Mouse (Mus musculus) kidney, embryonic 15.5 days (tissue): ENCODE measurements around the gene Slc25a38. TPM values are rescaled to one million over a fixed set of nuclear protein-coding genes. Genes with fewer than 3 reads are reported as not detected.

Experiments used
- ATAC-seq: fragments of 200-750 bp; cut with Nextera tagmentation; replicated peaks from 2 replicates; pipeline ENCODE4 v1.8.0; 2017; ENCODE audit warnings: moderate TSS enrichment; ENCODE audit not compliant: low FRiP score
- H3K27ac ChIP-seq: fragments of 300-500 bp; sonication (generic); 2 replicates; pipeline ENCODE4 v1.5.1; 2015; ENCODE audit warnings: mild to moderate bottlenecking, inconsistent platforms
- H3K27me3 ChIP-seq: fragments of 300-500 bp; sonication (generic); 2 replicates; pipeline ENCODE4 v1.6.1; 2015; ENCODE audit warnings: inconsistent platforms
- H3K36me3 ChIP-seq: fragments of 300-500 bp; sonication (generic); 2 replicates; pipeline ENCODE4 v1.6.1; 2015; ENCODE audit warnings: inconsistent platforms
- H3K4me1 ChIP-seq: fragments of 300-500 bp; sonication (generic); 2 replicates; pipeline ENCODE4 v1.6.1; 2015; ENCODE audit warnings: inconsistent platforms
- H3K4me2 ChIP-seq: fragments of 300-500 bp; sonication (generic); 2 replicates; pipeline ENCODE4 v1.6.1; 2015; ENCODE audit warnings: moderate library complexity, mild to moderate bottlenecking, inconsistent platforms
- H3K4me3 ChIP-seq: fragments of 300-500 bp; sonication (generic); replicated peaks from 2 replicates; pipeline ENCODE4 v1.5.1; 2015; ENCODE audit warnings: mild to moderate bottlenecking, inconsistent platforms
- H3K9ac ChIP-seq: fragments of 300-500 bp; sonication (generic); 2 replicates; pipeline ENCODE4 v1.6.1; 2015; ENCODE audit warnings: mild to moderate bottlenecking, inconsistent platforms
- H3K9me3 ChIP-seq: fragments of 300-500 bp; sonication (generic); replicated peaks from 2 replicates; pipeline ENCODE4 v1.6.1; 2016; ENCODE audit warnings: inconsistent platforms
- WGBS: fragments of 180-500 bp; shearing (Covaris S2); methylation state at CpG from one replicate; pipeline ENCODE4 v1.1.7; 2015; ENCODE audit warnings: mixed read lengths; 5-methylcytosine and 5-hydroxymethylcytosine counted together
- polyA plus RNA-seq: library from polyadenylated mRNA; unstranded; fragments of >200 nt; fragmentation: Nextera tagmentation; extraction: Ambion mirVana; gene quantifications from 2 replicates; pipeline ENCODE4 v1.2.1, GENCODE M21; 2015

The Slc25a38 gene
- polyA plus RNA-seq, 1 experiment from 2014 or later = 37.1 TPM

GRCm38 (mm10) chr9:120151906-120152399, 41.8 kb downstream of the Slc25a38 start:
- no peak for ATAC-seq

GRCm38 (mm10) chr9:120158047-120158446, 47.9 kb downstream of the Slc25a38 start:
- no peaks in the 10 kb centered on the region for H3K36me3 ChIP-seq
- ATAC-seq = peak; percentile 70; the same call in 1 of the 2 replicates
- no peak overlapping the region for H3K27ac ChIP-seq
- no peak overlapping the region for H3K4me2 ChIP-seq
- H3K4me3 ChIP-seq = no peak overlapping the region
- H3K9ac ChIP-seq = no peak overlapping the region
- whole genome bisulfite sequencing = 37% methylated on average over 4 of the region's 4 CpGs
- no peaks in the 10 kb centered on the region for H3K27me3 ChIP-seq
- H3K9me3 ChIP-seq = no peaks in the 10 kb centered on the region
- no peaks in the 10 kb centered on the region for H3K4me1 ChIP-seq

More at GRCm38 (mm10) chr9:120151906-120152399, 41.8 kb downstream of the Slc25a38 start:
- no peak overlapping the region for H3K4me3 ChIP-seq
- no peaks in the 10 kb centered on the region for H3K4me1 ChIP-seq
- H3K27me3 ChIP-seq = no peaks in the 10 kb centered on the region
- no peak overlapping the region for H3K27ac ChIP-seq
- H3K4me2 ChIP-seq = no peak overlapping the region
- WGBS = 78% methylated on average over 12 of the region's 12 CpGs
- no peaks in the 10 kb centered on the region for H3K36me3 ChIP-seq
- no peak overlapping the region for H3K9ac ChIP-seq
- H3K9me3 ChIP-seq = no peaks in the 10 kb centered on the region

- H3K9ac ChIP-seq = no peak overlapping the region
- H3K9me3 ChIP-seq = no peaks in the 10 kb centered on the region
- WGBS = 87% methylated on average over 16 of the region's 16 CpGs
- no peaks in the 10 kb centered on the region for H3K27me3 ChIP-seq
- H3K4me1 ChIP-seq = no peaks in the 10 kb centered on the region
- H3K4me3 ChIP-seq = no peak overlapping the region
- no peaks in the 10 kb centered on the region for H3K36me3 ChIP-seq
- H3K27ac ChIP-seq = no peak overlapping the region
- no peak overlapping the region for H3K4me2 ChIP-seq
- ATAC-seq = no peak
Observed at GRCm38 (mm10) chr9:120163862-120164261, 53.7 kb downstream of the Slc25a38 start.

- no peak for ATAC-seq
- no peak overlapping the region for H3K4me2 ChIP-seq
- WGBS = 70% methylated on average over 11 of the region's 11 CpGs
Observed at GRCm38 (mm10) chr9:120167826-120168225, 57.7 kb downstream of the Slc25a38 start.

GRCm38 (mm10) chr9:120171295-120171694, 61.1 kb downstream of the Slc25a38 start:
- Histone ChIP-seq H3K4me2 (no peak overlapping the region), H3K4me1 (no peaks in the 10 kb centered on the region), H3K4me3 (no peak overlapping the region), H3K9me3 (no peaks in the 10 kb centered on the region), H3K36me3 (no peaks in the 10 kb centered on the region), H3K27ac (no peak overlapping the region), H3K9ac (no peak overlapping the region), H3K27me3 (0 out of 2 replicates have a peak, but pooled peaks cover 6% of the 10 kb centered on the region)
- WGBS = 49% methylated on average over 5 of the region's 5 CpGs
- ATAC-seq = no peak

More at GRCm38 (mm10) chr9:120167826-120168225, 57.7 kb downstream of the Slc25a38 start:
- no peaks in the 10 kb centered on the region for H3K36me3 ChIP-seq
- H3K4me1 ChIP-seq = no peaks in the 10 kb centered on the region
- H3K9me3 ChIP-seq = no peaks in the 10 kb centered on the region
- H3K27me3 ChIP-seq = 0 out of 2 replicates have a peak, but pooled peaks cover 6% of the 10 kb centered on the region
- no peak overlapping the region for H3K27ac ChIP-seq
- no peak overlapping the region for H3K4me3 ChIP-seq
- H3K9ac ChIP-seq = no peak overlapping the region

Other genes starting within 250 kb of the Slc25a38 start
- 51.9 and 53.6 TPM in 2 replicates for gene Wdr48, start 215.5 kb upstream of the Slc25a38 start, polyA plus RNA-seq
- gene Gorasp1, start 172.8 kb upstream of the Slc25a38 start, polyA plus RNA-seq = 27.7 and 29.7 TPM in 2 replicates
- gene Ttc21a, start 172.8 kb upstream of the Slc25a38 start, polyA plus RNA-seq = 0.26 and 0.29 TPM in 2 replicates
- gene Csrnp1, start 125.7 kb upstream of the Slc25a38 start, polyA plus RNA-seq = 5.6 and 7.1 TPM in 2 replicates
- gene Xirp1, start 86.8 kb upstream of the Slc25a38 start, polyA plus RNA-seq = 0.38 and 0.41 TPM in 2 replicates
- gene Cx3cr1, start 40.5 kb upstream of the Slc25a38 start, polyA plus RNA-seq = 6.6 and 7.3 TPM in 2 replicates
- gene Ccr8, start 18.3 kb upstream of the Slc25a38 start, polyA plus RNA-seq = 0.18 TPM in 1 of 2 replicates, not detected in the other
- 1,407 and 1,464 TPM in 2 replicates for gene Rpsa, start 17.3 kb downstream of the Slc25a38 start, polyA plus RNA-seq
- gene Mobp, start 39.3 kb downstream of the Slc25a38 start, polyA plus RNA-seq = not detected in 2 replicates
- gene Myrip, start 191.1 kb downstream of the Slc25a38 start, polyA plus RNA-seq = 0.33 and 0.35 TPM in 2 replicates